Mouse (Mus musculus): ENCODE data around the gene Rxra.

Rxra gene

DNA sequence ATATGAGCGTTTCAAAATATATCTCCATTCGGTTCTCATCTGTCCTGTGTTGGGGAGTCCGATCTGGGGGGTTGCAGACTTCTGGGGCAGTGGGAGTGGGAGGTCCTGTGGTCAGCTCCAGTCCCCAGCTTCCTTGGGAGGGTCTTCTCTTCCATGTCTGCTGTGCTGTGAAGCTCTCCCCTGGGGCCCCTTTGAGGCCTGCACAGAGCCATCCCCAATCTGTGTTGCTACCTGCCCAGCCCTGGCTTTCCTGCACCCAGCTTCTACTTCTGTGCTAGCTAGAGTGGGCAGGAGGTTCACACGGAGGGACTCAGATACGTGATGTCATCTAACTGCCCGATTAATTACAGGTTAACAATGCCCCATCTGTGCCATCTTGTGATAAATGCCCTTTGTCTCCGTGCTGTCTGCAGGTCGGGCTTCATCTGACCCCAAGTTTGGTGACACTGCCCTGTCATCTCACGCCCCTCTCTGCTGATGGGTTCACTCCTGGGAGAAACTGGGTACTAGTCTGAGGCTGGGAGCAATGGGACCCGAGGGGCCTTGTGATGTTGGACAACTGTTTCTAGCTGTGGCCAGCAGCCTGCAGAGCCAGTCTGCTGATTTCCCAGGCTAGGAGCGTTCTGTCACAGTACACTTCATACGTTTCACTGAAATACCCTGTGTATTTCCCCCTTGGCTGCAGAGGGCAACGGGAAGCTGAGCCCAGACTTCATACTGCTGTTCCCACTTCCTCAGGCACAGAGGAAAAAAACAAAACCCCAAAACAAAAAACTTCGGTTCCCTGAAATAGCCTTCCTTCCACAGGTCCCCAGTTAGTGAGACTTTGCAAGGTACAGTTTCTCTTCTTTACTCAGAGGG lies 86.9 kb downstream of the Rxra start:
- DNase-seq (ENCODE audit: low read depth, low spot score) = no peak

DNA sequence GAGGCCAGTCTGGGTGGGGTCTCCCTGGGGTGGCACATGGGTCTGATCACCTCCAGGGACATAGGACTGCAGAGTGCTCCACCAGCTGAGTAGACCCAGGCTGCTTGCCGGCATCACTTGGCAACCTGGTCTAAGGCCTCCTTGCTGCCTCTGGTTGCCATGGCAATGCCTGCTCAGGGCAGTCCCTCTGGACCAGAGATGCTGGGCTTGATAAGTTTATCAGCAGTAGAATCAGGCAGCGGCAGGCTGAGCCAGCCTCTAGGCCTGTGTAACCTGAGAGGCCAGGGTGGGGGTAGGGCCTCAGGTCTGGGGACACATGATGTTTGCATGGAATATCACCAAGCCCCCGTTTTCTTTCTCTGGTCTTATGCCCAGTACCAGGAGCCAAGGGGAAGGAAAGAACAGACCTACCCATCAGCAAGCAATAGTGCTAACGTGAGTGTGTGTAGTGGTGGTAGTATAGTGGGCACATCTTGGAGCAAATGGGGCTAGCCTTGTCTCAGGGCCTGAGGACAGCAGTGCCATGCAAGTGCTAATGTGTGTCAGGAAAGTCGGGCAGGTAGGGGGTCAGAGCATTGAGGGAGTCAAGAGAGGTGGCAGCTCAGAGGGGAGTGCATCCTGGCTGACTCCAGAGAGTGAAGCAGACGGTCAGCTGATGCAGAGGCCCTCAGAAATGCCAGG lies 88.2 kb downstream of the Rxra start:
- DNase-seq (ENCODE audit: low read depth, low spot score) = no peak

DNA sequence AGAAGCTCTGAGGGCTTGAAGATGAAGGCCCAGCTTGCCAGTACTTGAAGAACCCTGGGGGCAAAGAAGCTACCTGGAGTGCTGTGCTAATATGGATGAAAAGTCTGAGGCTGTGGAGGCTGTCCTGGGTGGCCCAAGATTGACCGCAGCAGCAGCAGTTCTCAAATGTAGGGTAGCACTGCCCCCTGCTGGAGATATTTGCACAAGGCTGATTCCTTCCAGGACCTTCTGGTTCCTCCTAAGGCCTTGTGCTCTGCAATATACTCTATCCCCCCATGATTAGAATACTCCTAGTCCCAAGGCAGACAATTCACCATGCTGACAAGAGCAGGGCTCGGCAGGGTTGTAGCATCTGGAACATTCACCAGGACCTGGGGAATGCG lies 88.7 kb downstream of the Rxra start:
- DNase-seq (ENCODE audit: low read depth, low spot score) = peak; percentile 83

DNA sequence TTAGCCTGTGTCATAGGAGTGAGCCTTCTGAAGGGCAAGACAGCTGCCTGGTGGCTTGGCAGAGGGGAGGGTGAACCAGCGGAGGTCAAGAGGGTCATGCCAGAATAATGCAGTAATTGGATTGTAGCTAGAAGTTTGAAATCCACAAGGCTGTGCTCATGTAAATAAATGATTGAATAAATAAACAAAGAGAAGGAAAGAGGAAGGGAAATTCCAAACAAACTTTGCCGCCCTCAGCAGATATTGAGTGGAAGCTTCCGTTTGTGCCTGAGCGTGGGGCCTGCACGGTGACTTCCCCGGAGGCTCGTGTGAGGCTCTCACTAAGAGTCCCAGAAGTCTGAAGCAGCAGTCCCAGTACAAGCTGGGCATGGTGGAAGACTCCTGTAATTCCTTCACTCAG lies 91.5 kb downstream of the Rxra start:
- DNase-seq (ENCODE audit: low read depth, low spot score) = no peak

DNA sequence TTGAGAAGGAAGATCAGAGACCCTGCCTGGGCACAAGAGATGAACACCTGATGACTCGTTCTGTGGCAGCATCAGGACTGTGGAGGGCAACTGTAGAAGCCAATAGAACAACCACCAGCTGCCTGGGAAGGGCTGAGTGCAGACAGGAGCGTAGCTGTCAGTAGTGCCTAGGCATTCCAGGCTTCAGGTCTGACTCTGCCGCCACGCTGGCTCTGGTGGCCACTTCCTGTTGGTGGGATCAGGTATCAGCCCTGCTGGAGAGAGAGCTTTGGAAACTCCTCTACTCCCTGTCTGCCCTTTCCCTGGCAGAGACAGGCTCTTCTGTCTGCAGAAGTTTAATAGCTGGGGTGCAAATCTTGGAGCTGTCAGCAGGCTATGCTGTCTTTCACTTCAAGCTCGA lies 93.5 kb downstream of the Rxra start:
- DNase-seq (ENCODE audit: low read depth, low spot score) = no peak

DNA sequence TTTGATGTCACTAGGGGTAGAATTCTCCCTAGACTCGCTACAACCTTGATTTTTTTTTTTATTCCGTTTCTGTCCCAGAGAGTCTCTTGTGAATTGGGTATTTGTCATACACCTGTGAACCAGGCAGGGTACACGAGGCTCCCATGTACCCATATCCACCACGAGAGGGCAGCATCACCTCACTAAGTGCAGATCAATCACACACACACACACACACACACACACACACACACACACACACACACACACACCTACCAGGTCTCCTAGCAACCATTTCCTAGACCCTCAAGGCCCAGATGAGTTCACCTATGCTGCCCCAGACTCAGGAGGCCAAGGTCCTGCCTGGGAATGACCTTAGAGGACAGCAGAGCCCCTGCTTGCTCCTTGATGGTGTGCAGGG lies 94.0 kb downstream of the Rxra start:
- DNase-seq (ENCODE audit: low read depth, low spot score) = peak; percentile 76

DNA sequence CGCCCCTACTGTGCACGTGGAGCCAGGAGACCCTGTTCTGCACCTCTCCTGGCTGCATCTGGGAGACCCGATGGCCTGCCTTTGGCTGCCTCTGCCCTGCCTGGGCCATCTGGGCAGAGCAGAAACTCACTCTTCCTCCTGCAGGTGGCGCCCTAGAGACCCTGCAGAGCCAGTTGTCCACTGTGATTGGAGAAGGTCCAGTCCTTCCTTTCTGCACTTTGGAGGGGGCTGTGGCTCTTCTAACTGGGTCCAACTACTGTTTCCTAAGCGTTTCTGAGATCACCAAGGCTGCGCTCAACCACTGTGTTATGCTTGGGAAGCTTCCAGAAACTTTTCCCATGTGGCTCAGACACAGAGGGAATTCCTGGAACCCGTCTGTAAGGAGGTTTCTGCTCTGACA lies 95.7 kb downstream of the Rxra start:
- DNase-seq (ENCODE audit: low read depth, low spot score) = peak; percentile 83

DNA sequence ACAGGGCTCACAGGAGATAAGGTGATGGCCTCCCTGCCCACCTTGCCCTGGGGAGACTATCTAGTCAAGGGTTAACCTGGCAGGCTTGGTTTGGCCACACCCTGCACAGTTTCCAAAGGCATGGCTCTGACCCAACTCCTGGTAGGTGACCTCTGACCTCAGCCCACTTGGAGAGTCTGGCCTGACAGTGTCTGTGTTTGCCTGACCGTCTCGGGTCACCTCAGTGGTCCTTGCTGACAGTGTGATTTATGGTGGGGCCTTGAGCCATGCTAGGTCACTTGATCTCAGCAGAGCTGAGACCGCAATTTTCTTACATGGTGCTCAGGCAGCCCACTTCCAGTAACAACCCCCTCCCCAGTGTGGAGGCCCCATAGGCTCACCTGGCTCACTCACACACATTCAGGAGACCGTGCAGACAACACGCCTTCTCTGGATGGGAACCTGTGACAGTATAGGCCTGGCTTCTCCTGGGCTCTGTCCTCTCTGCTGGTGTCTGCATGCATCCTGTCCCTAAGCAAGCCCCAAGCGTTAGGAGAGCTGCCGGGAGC lies 96.7 kb downstream of the Rxra start:
- DNase-seq (ENCODE audit: low read depth, low spot score) = no peak

DNA sequence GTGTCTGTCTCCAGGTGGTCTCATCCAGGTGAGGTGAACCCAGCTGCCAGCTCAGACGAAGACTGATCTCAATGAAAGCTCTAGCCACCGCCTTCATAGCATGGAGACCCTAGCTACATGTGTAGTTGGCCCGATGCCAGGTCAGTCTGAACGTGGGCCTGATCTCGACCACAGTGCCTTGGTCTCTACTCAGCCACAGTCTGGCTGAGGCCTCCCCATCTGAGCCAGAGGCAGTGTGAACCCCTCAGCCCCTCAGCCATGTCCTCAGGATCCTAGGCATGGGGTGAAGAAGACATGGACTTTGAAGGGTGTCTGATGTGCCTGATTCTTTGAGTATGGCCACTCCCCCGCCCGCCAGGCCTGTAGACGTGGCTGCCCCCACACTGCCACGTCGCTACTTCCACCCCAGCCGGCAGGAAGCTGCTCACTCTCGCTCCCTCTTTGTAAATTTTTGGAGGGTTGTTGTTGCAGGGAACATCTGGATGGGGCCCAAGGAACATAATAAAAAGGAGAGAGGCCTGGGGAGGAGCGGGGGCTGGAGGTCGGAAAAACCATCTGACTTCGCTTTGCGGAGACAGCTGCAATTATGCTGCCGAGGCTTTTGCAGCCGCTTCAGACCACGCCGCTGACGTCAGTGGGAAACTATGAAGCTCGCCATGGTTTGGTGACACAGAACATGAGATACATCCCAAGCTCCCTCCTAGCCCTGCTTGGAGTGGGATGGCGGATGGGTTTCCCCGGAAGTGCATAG lies 97.9 kb downstream of the Rxra start:
- DNase-seq (ENCODE audit: low read depth, low spot score) = peak; percentile 41

DNA sequence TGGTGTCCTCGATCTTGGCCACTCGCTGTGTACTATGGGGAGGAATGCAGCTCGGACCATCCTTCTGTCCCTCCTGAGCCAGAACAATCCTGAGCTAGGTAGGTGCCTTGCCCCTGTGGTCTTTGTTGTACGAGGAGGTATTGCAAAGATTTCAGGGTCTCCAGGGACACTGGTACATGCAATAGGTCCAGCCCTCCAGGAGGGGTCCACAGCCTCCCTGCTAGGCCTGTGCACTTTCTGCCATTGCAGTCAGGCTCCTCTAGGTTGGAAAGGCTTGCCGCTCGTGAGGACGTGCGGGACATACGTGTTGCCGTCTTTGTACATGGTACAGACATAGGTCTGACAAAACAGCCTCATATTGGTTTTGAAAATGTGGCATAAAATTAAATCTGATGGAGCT lies 98.8 kb downstream of the Rxra start:
- no peak for DNase-seq (ENCODE audit: low read depth, low spot score)

DNA sequence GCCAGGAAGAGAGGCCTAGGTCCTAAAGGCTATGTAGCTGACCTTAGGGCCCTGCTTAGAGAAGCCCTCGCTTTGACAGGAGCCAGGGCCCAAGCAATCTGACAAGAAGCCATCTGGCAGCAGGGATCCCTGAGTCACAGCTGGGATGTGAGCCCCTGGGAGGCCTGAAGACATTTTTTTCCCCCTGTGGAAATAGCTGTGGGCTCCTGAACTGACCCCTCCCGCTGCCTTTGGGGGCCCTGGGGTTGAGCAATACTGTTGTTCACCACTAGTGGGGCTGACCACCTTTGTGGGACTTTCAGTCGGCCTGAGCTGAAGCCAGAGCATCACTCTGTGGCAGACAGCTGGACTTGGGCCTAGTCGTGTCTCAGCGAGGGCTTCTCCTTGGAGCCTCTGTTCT lies 99.4 kb downstream of the Rxra start:
- peak; percentile 28 for DNase-seq (ENCODE audit: low read depth, low spot score)

DNA sequence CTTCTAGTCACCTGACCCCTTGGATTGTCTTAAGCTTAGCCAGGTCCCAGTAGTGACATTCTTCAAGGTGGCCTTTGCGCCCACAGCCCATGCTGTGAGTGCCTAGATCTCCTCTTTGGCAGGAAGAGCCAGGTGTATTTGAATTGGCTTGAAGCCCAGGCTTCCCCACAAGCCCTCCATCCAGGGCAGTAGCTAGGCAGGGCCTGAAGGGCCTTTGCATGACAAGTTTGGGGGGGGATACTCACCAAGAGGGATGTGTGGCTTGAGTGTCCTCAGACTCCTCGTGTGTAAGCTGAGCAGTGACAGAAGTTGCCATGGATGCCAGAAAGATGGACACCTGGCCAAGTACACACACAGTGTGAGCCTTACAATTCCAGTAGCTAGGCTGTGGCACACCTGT lies 101.5 kb downstream of the Rxra start:
- DNase-seq (ENCODE audit: low read depth, low spot score) = no peak

DNA sequence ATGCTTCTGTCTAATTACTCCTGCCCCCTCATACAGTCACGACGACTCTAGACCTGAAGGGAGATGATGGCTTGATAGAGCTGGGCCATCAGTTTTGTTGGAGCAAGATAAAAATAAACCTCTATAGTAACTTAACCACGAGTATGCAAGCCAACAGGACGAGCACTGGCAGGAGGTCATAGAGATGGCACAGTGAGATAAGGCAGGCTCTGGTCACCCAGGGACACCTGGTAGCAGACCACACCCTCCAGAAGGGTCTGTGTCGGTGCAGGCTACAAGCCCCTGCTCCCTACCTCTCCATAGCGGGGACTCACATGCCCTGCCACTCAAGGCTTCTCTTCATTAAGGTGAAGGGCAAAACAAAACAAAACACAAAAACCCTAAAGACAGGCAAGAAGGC lies 102.0 kb downstream of the Rxra start:
- DNase-seq (ENCODE audit: low read depth, low spot score) = no peak

DNA sequence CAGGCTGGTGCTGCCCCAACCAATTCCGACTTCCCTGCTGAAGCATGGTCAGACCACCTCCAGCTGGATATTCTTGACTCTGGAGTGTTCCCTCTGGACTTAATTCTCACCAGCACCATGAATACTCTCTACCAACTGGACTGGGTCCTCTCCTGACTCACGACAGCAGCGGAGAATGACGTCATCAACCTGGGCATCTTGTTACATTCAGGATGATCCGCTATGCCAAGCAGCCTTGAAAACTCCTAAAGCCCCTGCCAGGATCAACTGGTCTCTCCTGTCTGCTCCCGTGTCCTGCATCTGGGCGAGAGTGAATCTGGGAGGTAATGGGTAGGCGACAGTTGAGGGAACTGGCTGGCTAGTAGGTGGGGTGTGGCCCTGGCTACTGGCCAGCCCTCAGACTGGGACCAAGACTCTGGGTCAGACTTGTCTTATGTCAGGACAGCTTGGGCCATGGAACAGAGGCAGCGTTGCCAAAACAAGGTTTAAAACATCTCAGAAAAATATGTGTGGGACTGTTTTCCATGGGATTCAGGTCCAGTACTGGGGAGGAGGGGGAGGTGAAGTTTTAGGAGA lies 103.1 kb downstream of the Rxra start:
- no peak for DNase-seq (ENCODE audit: low read depth, low spot score)

DNA sequence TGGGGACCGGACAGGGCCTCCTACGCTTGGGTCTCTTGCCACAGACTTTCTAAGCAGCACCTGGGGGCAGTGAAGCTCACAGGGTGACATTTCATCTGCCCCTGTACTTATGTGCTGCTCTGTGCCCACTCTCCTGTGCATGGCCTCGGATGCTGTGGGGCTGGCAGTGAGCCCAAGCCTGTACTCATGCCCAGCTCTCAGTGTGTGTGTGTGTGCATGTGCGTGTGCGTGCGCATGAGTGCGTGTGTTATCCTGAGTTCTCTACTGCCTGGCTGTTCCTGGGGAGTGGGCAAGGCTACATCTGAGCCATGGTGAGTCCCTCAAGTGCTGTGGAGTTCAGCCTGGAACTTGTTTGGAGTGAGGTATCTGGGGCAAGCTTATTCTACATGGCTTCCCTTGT lies 103.9 kb downstream of the Rxra start:
- DNase-seq (ENCODE audit: low read depth, low spot score) = no peak

DNA sequence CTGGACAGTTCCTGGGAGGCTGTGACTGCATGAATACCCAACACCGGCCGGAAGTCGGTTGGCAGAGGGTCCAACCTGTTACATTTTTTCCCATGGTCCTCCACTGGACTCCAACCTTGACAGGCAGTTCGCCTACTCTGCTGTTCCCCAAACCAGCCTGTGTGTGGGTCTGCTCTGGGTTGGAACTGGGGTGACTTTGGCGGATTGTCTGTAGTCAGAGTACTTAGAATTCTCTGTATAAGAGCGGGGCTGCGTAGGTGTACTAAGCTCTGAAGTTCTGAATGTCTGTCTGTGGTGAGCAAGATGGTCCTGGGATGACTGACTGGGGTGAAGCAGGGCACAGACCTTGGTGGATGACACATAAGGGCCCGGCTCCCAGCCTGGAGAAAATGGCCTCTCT lies 109.1 kb downstream of the Rxra start:
- DNase-seq (ENCODE audit: low read depth, low spot score) = no peak

DNA sequence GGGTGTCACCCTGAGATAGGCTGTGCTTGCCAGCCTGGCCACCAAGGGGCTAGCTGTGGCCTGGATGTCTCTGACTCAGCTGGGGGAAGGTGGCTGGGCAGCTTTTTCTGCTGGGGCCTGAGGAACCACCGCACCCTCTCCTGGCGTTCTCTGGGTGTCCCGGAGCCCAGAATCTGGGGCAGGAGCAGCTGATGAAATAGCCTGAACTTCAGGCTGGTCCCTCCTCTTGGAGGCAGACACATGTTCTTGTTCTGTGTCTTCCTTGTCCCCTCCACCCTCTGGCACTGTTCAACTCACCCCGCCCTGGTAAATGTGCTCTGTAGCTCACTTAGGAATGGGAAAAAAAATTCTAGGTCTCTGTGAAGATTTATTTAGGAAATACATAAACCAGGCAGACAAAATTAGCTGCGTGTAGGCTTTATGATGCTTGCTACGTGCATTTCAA lies 109.8 kb downstream of the Rxra start:
- DNase-seq (ENCODE audit: low read depth, low spot score) = no peak

DNA sequence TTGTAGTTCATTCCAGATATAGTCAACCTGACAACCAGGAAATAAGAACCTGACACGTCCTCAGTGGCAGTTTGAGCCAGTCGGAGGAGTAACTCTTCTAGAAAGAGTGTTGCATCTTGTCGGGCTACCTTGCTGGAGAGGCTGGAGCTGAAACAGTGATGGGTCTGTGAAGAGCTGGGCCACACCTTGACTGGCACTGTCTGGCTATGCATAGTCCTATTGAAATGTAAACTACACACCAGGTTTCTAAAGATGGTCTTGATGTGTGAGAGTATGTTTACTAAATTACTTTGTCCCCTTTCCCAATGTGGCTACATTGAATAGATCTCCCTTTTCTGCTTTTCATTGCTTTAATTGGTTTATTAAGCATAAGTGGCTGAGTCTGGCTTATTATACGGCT lies 115.3 kb downstream of the Rxra start:
- peak; percentile 75 for DNase-seq (ENCODE audit: low read depth, low spot score)

DNA sequence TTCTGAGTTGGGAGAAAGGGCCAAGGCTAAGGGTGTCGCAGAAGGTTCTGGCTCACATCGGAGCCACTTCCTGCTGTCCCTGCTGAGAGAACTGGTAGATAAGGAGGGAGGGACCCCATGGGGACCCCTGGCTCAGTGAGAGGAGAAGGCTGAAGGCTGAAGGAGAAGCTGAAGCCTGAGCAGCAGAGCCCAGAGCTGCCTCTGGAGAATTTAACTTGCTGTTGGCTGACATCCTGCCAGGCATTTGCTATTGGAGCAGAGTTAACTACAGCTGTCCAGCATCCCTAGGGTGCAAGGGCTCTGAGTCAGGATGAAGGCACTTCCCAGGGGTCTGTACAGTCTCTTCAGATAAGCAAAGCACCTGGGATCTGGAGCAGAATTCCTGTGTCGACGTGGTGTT lies 122.8 kb downstream of the Rxra start:
- DNase-seq (ENCODE audit: low read depth, low spot score) = no peak

DNA sequence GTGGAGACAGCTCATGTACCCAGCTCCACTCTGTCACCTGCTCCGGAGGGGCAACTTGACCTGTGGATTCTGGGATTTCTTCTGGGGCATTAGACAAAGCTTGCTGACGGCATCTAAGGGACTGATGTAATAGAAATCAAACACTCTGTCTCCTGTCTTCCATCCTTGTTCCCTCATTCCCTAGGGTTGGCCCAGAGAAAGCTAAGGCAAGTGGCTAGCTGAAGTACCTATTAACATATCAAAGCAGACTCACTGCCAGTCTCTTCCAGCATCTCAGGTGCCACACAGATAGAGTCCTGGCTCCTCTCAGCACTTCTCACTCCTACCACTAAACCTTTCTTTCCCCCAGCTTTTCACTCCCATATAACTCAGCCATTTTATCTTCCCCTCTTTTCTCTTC lies 124.8 kb downstream of the Rxra start:
- peak; percentile 57 for DNase-seq (ENCODE audit: low read depth, low spot score)

DNA sequence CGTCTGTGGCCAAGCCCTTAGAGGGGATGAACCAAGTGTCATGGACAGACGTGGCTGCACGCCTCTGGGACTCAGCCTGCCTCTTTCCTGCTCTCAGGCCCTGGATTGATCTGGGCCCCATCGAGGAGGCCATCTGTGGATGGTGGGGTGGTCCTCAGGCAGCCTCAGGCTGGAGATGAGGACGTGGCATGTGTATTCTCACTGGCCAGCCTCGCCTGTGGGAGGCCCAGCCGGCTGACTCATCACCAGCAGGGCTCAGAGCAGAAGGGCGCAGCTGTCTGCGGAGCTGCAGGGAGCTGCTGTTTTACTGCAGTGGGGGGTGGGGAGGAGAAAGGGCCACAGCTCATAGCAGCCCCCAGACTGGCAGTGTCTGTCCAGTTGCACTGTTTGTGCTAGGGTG lies 126.3 kb downstream of the Rxra start:
- no peak for DNase-seq (ENCODE audit: low read depth, low spot score)

DNA sequence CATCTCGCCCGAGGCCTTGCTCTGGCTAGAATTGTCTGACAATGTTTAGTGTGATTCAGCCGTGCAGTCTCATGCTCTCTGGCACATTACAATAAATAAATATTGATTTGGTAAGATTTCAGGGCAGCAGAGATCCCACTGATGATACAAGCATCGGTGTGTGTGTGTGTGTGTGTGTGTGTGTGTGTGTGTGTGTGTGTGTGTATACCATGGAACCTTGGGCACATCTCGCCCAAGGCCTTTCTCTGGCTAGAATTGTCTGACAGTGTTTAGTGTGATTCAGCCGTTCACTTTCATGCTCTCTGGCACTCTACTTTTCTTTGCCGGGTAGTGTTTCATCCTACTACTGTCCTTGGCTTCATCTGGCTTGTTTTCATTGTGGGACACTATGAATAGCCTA lies 130.5 kb downstream of the Rxra start:
- no peak for DNase-seq (ENCODE audit: low read depth, low spot score)

Data from ZHBTc4 (cell line).